Mouse (Mus musculus) heart, adult 2 months (tissue): ENCODE measurements at regions not wholly inside any gene's neighbourhood (a gene's known extent, or its start where the extent isn't known, plus 50 kb on each side); places are given as distances from the start of the nearest gene placed in this dataset.

ENCODE experiments used
- CTCF ChIP-seq: fragments of 200-600 bp; IDR thresholded peaks from 2 replicates; pipeline ENCODE4 v1.8.1; 2022; ENCODE audit warnings: antibody characterized with exemption, mild to moderate bottlenecking, moderate library complexity
- POLR2A ChIP-seq: fragments of 200-500 bp; IDR thresholded peaks from 2 replicates; pipeline ENCODE4 v1.6.1; 2011; ENCODE audit warnings: mild to moderate bottlenecking, low read depth, low read length, control low read depth; ENCODE audit not compliant: insufficient read depth

DNA sequence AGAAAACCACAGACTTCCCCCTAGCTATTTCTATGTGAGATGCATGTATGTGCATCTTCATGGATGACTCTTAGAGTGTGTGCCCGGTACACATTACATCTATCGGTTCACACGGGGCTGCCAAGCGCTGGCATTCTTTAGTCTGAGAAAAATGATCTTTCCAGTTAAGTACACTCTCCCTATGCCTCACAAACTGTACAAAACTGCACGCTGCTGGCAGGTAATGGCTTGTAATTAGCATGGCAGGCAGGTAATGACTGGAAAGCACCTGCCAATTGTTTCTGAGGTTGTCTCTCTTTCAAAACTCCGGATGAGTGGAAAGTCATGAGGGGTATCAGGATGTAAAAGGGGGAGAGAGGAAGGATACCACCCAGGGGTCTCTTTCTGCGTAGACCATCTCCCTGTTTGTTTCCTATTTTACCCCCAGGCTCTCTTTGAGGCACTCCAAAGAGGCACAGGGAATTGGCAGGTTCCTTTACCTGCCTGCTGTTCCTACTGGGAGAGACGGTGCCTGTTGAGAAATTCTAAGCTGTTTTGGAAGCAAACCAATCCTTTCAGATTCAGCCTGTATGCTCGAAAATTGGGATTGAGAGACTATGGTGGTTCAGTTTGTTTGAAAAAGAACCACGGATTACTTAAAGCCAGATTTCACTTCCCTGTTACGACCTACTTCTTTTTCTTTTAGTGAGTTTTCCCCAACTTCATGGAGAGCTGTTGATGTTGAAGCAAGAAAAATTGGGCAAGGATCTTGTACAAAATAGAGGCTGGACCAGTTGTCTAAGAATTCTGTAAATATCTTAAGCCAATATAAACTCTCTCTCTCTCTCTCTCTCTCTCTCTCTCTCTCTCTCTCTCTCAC, 113.4 kb upstream of the Zeb2 start:
- TF ChIP-seq CTCF (no peak), POLR2A (no peak)
